Mouse (Mus musculus) left cerebral cortex, adult 8-10 months (tissue): ENCODE results near the gene Slc9a6. TPM values are rescaled to one million over a fixed set of nuclear protein-coding genes. Genes with fewer than 3 reads are reported as not detected.

ENCODE experiments used
- microRNA-seq, 2 experiments: library from miRNA; unstranded; fragments of <30 nt; microRNA quantifications; one replicate each; pipeline ENCODE4 v1.2.0; 2022
- total RNA-seq, 4 experiments: library from RNA; stranded (reverse); gene quantifications; 2 replicates each; pipeline ENCODE4 v1.2.4; 2022

Gene Slc9a6
- total RNA-seq, 4 experiments from 2014 or later = 95.4 to 122 (median 108) TPM

Small RNA genes lying within 50 kb of the gene (microRNA-seq; reads per million reads assigned to microRNA genes)
- gene Mir5116 = 0.42 to 0.66 reads per million in 2 experiments

Other genes starting within 250 kb of the Slc9a6 start
- 10 to 100 TPM; 17.2 to 22.5 (median 20.0) TPM for gene Smim10l2a, start 235.2 kb upstream of the Slc9a6 start, total RNA-seq
- gene Gm2174, start 161.8 kb upstream of the Slc9a6 start, total RNA-seq = not detected
- 10 to 100 TPM; 28.6 to 39.6 (median 34.6) TPM for gene Ints6l, start 154.9 kb upstream of the Slc9a6 start, total RNA-seq
- not detected for gene Gm10477, start 85.0 kb upstream of the Slc9a6 start, total RNA-seq
- gene Gm648, start 60.2 kb upstream of the Slc9a6 start, total RNA-seq = not detected
- 10 to 100 TPM; 23.4 to 29.5 (median 25.2) TPM for gene Mmgt1, start 11.7 kb upstream of the Slc9a6 start, total RNA-seq
- gene Fhl1, start 122.0 kb downstream of the Slc9a6 start, total RNA-seq = 100 to 1,000 TPM in 1 of 4 experiments, 10 to 100 TPM in 3; 81.8 to 101 (median 89.4) TPM
- gene Map7d3, start 212.6 kb downstream of the Slc9a6 start, total RNA-seq = under 1 TPM in 2 of 4 experiments, not detected in 2; 0.17 to 0.23 TPM